Mouse (Mus musculus) liver (tissue): ENCODE measurements around the gene Bpifb5.
"Not testable (repeated sequence)": the region's sequence is repeated elsewhere in the genome, so short reads cannot be mapped to it uniquely, and the experiment has no call there.

Experiments
- DNase-seq: peaks from one replicate; pipeline ENCODE4 v3.0.0-alpha.2; 2020; ENCODE audit warnings: mixed read lengths

The Bpifb5 gene

GRCm38 (mm10) chr2:154242726-154243125, 19.2 kb downstream of the Bpifb5 start:
- not testable (repeated sequence) for DNase-seq

GRCm38 (mm10) chr2:154243356-154244036, 20.0 kb downstream of the Bpifb5 start:
- no peak for DNase-seq

DNA sequence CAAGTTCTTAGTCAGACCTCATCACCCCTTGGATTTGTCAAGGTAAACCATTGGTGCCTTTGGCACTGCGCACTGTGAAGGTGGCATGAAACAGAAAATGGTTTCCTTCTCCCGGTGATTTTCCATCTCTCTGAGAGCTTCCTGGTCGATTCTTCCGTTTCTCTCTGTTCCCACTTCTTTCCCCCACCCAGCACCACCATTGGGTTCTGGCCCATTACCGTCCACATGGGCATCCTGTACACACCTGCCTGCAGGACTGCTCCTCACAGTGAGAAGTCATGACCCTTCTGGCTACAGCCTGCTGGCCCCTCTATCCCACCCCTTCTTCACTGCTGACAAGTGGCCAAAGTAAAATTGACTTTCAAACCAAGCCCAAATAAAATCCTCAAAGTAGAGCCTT, 21.8 kb downstream of the Bpifb5 start:
- DNase-seq = no peak

DNA sequence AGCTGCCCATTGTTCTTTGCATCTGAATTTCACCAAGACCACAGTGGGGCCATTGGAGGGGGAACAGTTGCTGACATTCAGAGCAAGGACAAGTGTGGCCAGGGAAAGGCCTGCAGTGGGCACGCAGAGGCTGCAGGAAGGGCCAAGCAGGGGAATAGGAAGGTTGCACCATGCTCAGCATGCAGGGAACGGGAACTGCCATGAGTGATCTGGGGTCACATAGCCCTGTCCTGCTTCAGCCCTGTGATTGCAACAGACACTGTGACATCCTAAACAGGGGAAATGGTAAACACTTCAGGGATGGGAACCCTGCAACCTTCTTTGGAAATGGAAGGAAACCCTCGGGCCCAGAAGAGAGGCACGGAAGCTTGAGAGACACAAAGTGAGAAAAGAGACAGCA, 31.7 kb downstream of the Bpifb5 start:
- not testable (repeated sequence) for DNase-seq

- no peak for DNase-seq
These were observed 32.2 kb downstream of the Bpifb5 start for GRCm38 (mm10) chr2:154255770-154256169.

DNA sequence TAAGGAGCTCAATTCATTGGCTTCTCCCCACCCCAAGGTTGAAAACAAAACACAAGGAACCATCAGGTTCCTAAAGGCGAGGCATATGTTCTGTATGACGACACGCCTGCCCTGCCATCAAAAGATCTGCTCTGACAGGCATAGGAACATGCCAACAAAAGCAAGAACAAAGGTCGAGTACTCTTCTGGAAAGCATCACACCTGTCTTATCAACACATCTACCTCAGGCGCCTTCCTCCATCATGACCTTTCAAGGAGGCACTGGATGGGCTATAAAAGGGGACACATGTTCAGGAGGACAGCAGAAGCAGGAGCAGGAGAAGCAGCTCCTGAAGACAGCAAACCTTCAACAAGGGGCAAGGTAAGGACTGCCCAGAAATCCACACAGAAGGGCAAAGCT, 34.0 kb downstream of the Bpifb5 start, which contains the start of gene Bpifb9a:
Bpifb9a (plus strand) TSS at position 301 of the 400 bp plus-strand sequence.
- DNase-seq = not testable (repeated sequence)

DNA sequence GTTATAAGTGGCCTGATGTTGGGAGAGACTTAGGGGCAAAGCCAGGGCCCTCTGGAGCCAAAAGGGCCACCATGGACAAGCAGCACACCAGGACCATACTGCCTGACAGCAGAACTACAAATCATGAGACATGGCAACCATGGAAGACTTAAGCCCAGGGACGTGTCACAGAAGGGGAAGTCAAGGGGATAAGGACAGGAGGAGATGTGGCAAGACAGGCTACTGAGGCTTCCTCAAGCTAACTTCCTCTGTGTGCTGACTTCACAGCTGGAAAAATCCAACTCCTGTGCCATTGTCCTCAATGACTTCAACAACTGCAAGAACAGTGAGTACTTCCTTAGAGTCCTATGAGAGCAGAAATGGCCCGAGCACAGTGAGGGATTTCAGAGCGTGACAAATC, 40.9 kb downstream of the Bpifb5 start:
- DNase-seq = not testable (repeated sequence)
